Mouse (Mus musculus) E14TG2a.4 (cell line): ENCODE measurements around the gene Carns1.

Experiments used
- CTCF ChIP-seq: conservative IDR thresholded peaks from 2 replicates; pipeline ENCODE4 v1.5.1; 2014; ENCODE audit warnings: low read length
- NANOG ChIP-seq: IDR thresholded peaks from 2 replicates; pipeline ENCODE4 v1.6.1; 2014; ENCODE audit warnings: borderline replicate concordance, low read length, mixed read lengths
- POU5F1 ChIP-seq: IDR thresholded peaks from 2 replicates; pipeline ENCODE4 v1.6.1; 2014; ENCODE audit warnings: low read length, borderline replicate concordance

GRCm38 (mm10) chr19:4204889-4205288, 29.6 kb upstream of the Carns1 start:
- 0 out of 2 replicates have a peak, but pooled peaks have one; percentile 4 for TF ChIP-seq CTCF
- no peak for TF ChIP-seq POU5F1
- TF ChIP-seq NANOG: no peak
